In genomic region chr17:6172926-6173690, GRCm38 (mm10) we compare ENCODE assay signal across 8 mouse cellular contexts.
A peak's percentile ranks its signal among the peaks of the same experiment; 100 is the strongest.
DNase-seq lines count a peak whose midpoint lies in the region; ATAC-seq lines count a peak whose summit lies in the region.

No protein-coding gene starts in this region.

- WGBS in liver, embryonic 12.5 days (ENCODE audit: insufficient replicate concordance) = 15% methylated on average over 5 of the region's 5 CpGs
- 56% methylated on average over 5 of the region's 5 CpGs for WGBS in stomach, embryonic 15.5 days

- no peaks in the 10 kb centered on the region for H3K9me3 ChIP-seq in liver, embryonic 12.5 days (replicated peaks)
- no peaks in the 10 kb centered on the region for H3K9me3 ChIP-seq in stomach, embryonic 15.5 days

- 0 out of 2 replicates have a peak, but pooled peaks cover 3% of the 10 kb centered on the region for H3K36me3 ChIP-seq in liver, embryonic 12.5 days
- H3K36me3 ChIP-seq in stomach, embryonic 15.5 days = no peaks in the 10 kb centered on the region

- DNase-seq in right cerebral cortex, adult 18-20 months = peak; percentile 21
- DNase-seq in right cerebral cortex, postnatal 4 days = no peak
- DNase-seq in adrenal gland, adult 8-10 months = peak; percentile 42
- DNase-seq in heart, adult 11 months = peak; percentile 99
- DNase-seq in kidney, adult 11 months = peak; percentile 65
- DNase-seq in cerebellum, adult 9-10 months = no peak

- H3K27ac ChIP-seq in liver, embryonic 12.5 days = peak overlapping the region; percentile 51
- H3K27ac ChIP-seq in stomach, embryonic 15.5 days = peak overlapping the region; percentile 28; the same call in 1 of the 2 replicates

- H3K9ac ChIP-seq in liver, embryonic 12.5 days = no peak overlapping the region
- H3K9ac ChIP-seq in stomach, embryonic 15.5 days = no peak overlapping the region

- H3K27me3 ChIP-seq in liver, embryonic 12.5 days (replicated peaks) = no peaks in the 10 kb centered on the region
- H3K27me3 ChIP-seq in stomach, embryonic 15.5 days (replicated peaks) = no peaks in the 10 kb centered on the region

- peak; percentile 67; the same call in 1 of the 2 replicates for ATAC-seq in liver, embryonic 12.5 days
- ATAC-seq in stomach, embryonic 15.5 days (ENCODE audit: insufficient read depth, low FRiP score, low read depth) = peak; percentile 88

- H3K4me3 ChIP-seq in liver, embryonic 12.5 days = no peak overlapping the region
- no peak overlapping the region for H3K4me3 ChIP-seq in stomach, embryonic 15.5 days (replicated peaks)

- H3K4me1 ChIP-seq in liver, embryonic 12.5 days = peaks cover 16% of the 10 kb centered on the region
- H3K4me1 ChIP-seq in stomach, embryonic 15.5 days = peaks cover 6% of the 10 kb centered on the region

- no peak overlapping the region for H3K4me2 ChIP-seq in liver, embryonic 12.5 days
- H3K4me2 ChIP-seq in stomach, embryonic 15.5 days = no peak overlapping the region

Comparison
In these comparisons a context has a peak if more than half of its experiments do, and no peak if none do; other contexts are left out.
1. DNase-seq: peak in right cerebral cortex, adult 18-20 months (single experiment), adrenal gland, adult 8-10 months (single experiment), heart, adult 11 months (single experiment) and kidney, adult 11 months (single experiment); none in right cerebral cortex, postnatal 4 days (single experiment) and cerebellum, adult 9-10 months (single experiment).